Mouse (Mus musculus) bone marrow, adult 2 months (tissue): ENCODE results near the gene Zfp286.

ENCODE experiments used
- CTCF ChIP-seq: fragments of 200-500 bp; IDR thresholded peaks from 2 replicates; pipeline ENCODE4 v1.5.1; 2011; ENCODE audit warnings: low read length, control low read depth; ENCODE audit not compliant: control insufficient read depth, insufficient read depth
- POLR2A ChIP-seq: fragments of 200-500 bp; IDR thresholded peaks from 2 replicates; pipeline ENCODE4 v1.6.1; 2011; ENCODE audit warnings: low read depth, mild to moderate bottlenecking, control low read depth, low read length, borderline replicate concordance; ENCODE audit not compliant: control insufficient read depth

- TF ChIP-seq CTCF (no peak), POLR2A (no peak)
Observed at GRCm38 (mm10) chr11:62813970-62814624, 24.8 kb upstream of the Zfp286 start.
